Comparison of ENCODE assay signal across 10 mouse cellular contexts in genomic region chr9:41697611-41698467, GRCm38 (mm10).
A peak's percentile ranks its signal among the peaks of the same experiment; 100 is the strongest.
DNase-seq lines count a peak whose midpoint lies in the region; ATAC-seq and TF ChIP-seq lines count a peak whose summit lies in the region.
"Had no signal": no experiment of that assay in that cellular context is flagged by ENCODE, and none has a peak within 500 bp of the region (broad histone marks: within the 10 kb centered on the region; RNA-seq: fewer than 3 reads in every experiment).

No protein-coding gene starts in this region.

- TF ChIP-seq POLR2A in lung, adult 2 months (IDR thresholded peaks at IDR 0.05; ENCODE audit: borderline replicate concordance, extremely low read depth, low read depth, low read length): no peak

- peak; percentile 3 for DNase-seq in cerebellum, adult 8-10 months
- DNase-seq in cerebellum, postnatal 36 days: no peak
- DNase-seq in lung, adult 2 months: peak; percentile 21
- DNase-seq in right cerebral cortex, adult 18-20 months: peak; percentile 23
- no peak for DNase-seq in urinary bladder, postnatal 25 days (ENCODE audit: low spot score)
- DNase-seq in gastrocnemius, postnatal 25 days: no peak
- DNase-seq in kidney, adult 18-20 months: no peak

- WGBS in hindbrain, embryonic 15.5 days: 13% methylated on average over 24 of the region's 24 CpGs
- 75% methylated on average over 24 of the region's 24 CpGs for WGBS in lung, adult 2 months

- no peaks in the 10 kb centered on the region for H3K36me3 ChIP-seq in hindbrain, embryonic 15.5 days
- H3K36me3 ChIP-seq: limb, embryonic 15.5 days; stomach, embryonic 15.5 days had no signal

- no peak overlapping the region for H3K9ac ChIP-seq in hindbrain, embryonic 15.5 days
- H3K9ac ChIP-seq: limb, embryonic 15.5 days; stomach, embryonic 15.5 days had no signal

- H3K27me3 ChIP-seq in hindbrain, embryonic 15.5 days: no peaks in the 10 kb centered on the region
- H3K27me3 ChIP-seq: limb, embryonic 15.5 days; stomach, embryonic 15.5 days had no signal

- H3K4me2 ChIP-seq in hindbrain, embryonic 15.5 days: peak overlapping the region; percentile 22
- H3K4me2 ChIP-seq: limb, embryonic 15.5 days; stomach, embryonic 15.5 days had no signal

- H3K4me3 ChIP-seq in hindbrain, embryonic 15.5 days: no peak overlapping the region
- H3K4me3 ChIP-seq in lung, adult 2 months (replicated peaks; ENCODE audit: extremely low read depth, low read depth, low read length): no peak overlapping the region
- H3K4me3 ChIP-seq: limb, embryonic 15.5 days; stomach, embryonic 15.5 days had no signal

- no peaks in the 10 kb centered on the region for H3K9me3 ChIP-seq in hindbrain, embryonic 15.5 days
- H3K9me3 ChIP-seq: limb, embryonic 15.5 days; stomach, embryonic 15.5 days had no signal

- no peak for TF ChIP-seq CTCF in lung, adult 2 months (IDR thresholded peaks at IDR 0.05; ENCODE audit: insufficient read depth, low read length)

- ATAC-seq in hindbrain, embryonic 15.5 days (ENCODE audit: low FRiP score, low read depth): peak; percentile 85

- peak overlapping the region; percentile 61 for H3K27ac ChIP-seq in hindbrain, embryonic 15.5 days (replicated peaks)
- H3K27ac ChIP-seq: limb, embryonic 15.5 days; stomach, embryonic 15.5 days had no signal

- H3K4me1 ChIP-seq in hindbrain, embryonic 15.5 days (replicated peaks): peaks cover 29% of the 10 kb centered on the region
- no peaks in the 10 kb centered on the region for H3K4me1 ChIP-seq in lung, adult 2 months (ENCODE audit: control insufficient read depth, insufficient read depth, low read length)
- H3K4me1 ChIP-seq: stomach, embryonic 15.5 days had no signal

Comparison
In these comparisons a context has a peak if more than half of its experiments do, and no peak if none do; other contexts are left out.
1. DNase-seq: peak in cerebellum, adult 8-10 months (single experiment), lung, adult 2 months (single experiment) and right cerebral cortex, adult 18-20 months (single experiment); none in cerebellum, postnatal 36 days (0 of 2), urinary bladder, postnatal 25 days (single experiment), gastrocnemius, postnatal 25 days (single experiment) and kidney, adult 18-20 months (single experiment).